Mouse (Mus musculus) lung, embryonic 16.5 days (tissue): Measurements from ENCODE around the gene Mea1. TPM values are rescaled to one million over a fixed set of nuclear protein-coding genes. Genes with fewer than 3 reads are reported as not detected.

Experiments
- ATAC-seq: fragments of 200-750 bp; cut with Nextera tagmentation; 2 replicates; pipeline ENCODE4 v1.8.0; 2017; ENCODE audit warnings: low read depth, mild to moderate bottlenecking, moderate library complexity
- H3K27ac ChIP-seq: fragments of 300-500 bp; sonication (generic); 2 replicates; pipeline ENCODE4 v1.5.1; 2014; ENCODE audit warnings: mild to moderate bottlenecking, control low read depth, low read length
- H3K27me3 ChIP-seq: fragments of 300-500 bp; sonication (generic); 2 replicates; pipeline ENCODE4 v1.6.1; 2014; ENCODE audit warnings: low read depth, low read length, mixed read lengths; ENCODE audit not compliant: control insufficient read depth, insufficient read depth
- H3K36me3 ChIP-seq: fragments of 300-500 bp; sonication (generic); 2 replicates; pipeline ENCODE4 v1.6.1; 2014; ENCODE audit warnings: low read length; ENCODE audit not compliant: control insufficient read depth, insufficient read depth
- H3K4me1 ChIP-seq: fragments of 300-500 bp; sonication (generic); replicated peaks from 2 replicates; pipeline ENCODE4 v1.6.1; 2014; ENCODE audit warnings: low read length, mixed read lengths; ENCODE audit not compliant: control insufficient read depth, insufficient read depth
- H3K4me2 ChIP-seq: fragments of 300-500 bp; sonication (generic); 2 replicates; pipeline ENCODE4 v1.6.1; 2014; ENCODE audit warnings: low read depth, low read length, control low read depth
- H3K4me3 ChIP-seq: fragments of 300-500 bp; sonication (generic); 2 replicates; pipeline ENCODE4 v1.5.1; 2014; ENCODE audit warnings: mild to moderate bottlenecking, low read length, control low read depth
- H3K9ac ChIP-seq: fragments of 300-500 bp; sonication (generic); 2 replicates; pipeline ENCODE4 v1.6.1; 2014; ENCODE audit warnings: low read length, control low read depth
- H3K9me3 ChIP-seq: fragments of 300-500 bp; sonication (generic); 2 replicates; pipeline ENCODE4 v1.6.1; 2016; ENCODE audit warnings: low read length; ENCODE audit not compliant: control insufficient read depth
- WGBS: fragments of 180-500 bp; shearing (Covaris S2); extraction: QIAGEN DNeasy Blood & Tissue Kit; methylation state at CpG from one replicate; pipeline ENCODE4 v1.1.7; 2014; 5-methylcytosine and 5-hydroxymethylcytosine counted together
- polyA plus RNA-seq: library from polyadenylated mRNA; unstranded; fragments of >200 nt; fragmentation: Nextera tagmentation; extraction: Ambion mirVana; gene quantifications from 2 replicates; pipeline ENCODE4 v1.2.1, GENCODE M21; 2015

Gene Mea1
- polyA plus RNA-seq, 1 experiment from 2014 or later: 129 TPM

GRCm38 (mm10) chr17:46680760-46681373, 2.3 kb downstream of the Mea1 start, which contains the start of gene Klhdc3:
Gene Klhdc3 (minus strand): TSS chr17:46680914.
- H3K36me3 ChIP-seq: peaks cover 44% of the 10 kb centered on the region

GRCm38 (mm10) chr17:46681466-46682118, 3.0 kb downstream of the Mea1 start:
- Histone ChIP-seq H3K27me3 (no peaks in the 10 kb centered on the region), H3K36me3 (peaks cover 42% of the 10 kb centered on the region), H3K27ac (peak overlapping the region; percentile 62; the same call in 1 of the 2 replicates), H3K4me3 (peak overlapping the region; percentile 71), H3K4me1 (peaks cover 21% of the 10 kb centered on the region), H3K4me2 (peak overlapping the region; percentile 88), H3K9me3 (no peaks in the 10 kb centered on the region), H3K9ac (peak overlapping the region; percentile 73)
- ATAC-seq: no peak
- 22% methylated on average over 12 of the region's 12 CpGs for WGBS

More at GRCm38 (mm10) chr17:46680760-46681373, 2.3 kb downstream of the Mea1 start, which contains the start of gene Klhdc3:
- Histone ChIP-seq H3K4me2 (peak within 1 kb of the TSS; percentile 88), H3K9me3 (no peaks in the 10 kb centered on the region), H3K4me3 (peak within 1 kb of the TSS; percentile 71), H3K27ac (peak within 1 kb of the TSS; percentile 88), H3K9ac (peak within 1 kb of the TSS; percentile 74), H3K4me1 (peaks cover 21% of the 10 kb centered on the region), H3K27me3 (no peaks in the 10 kb centered on the region)
- peak; percentile 99 for ATAC-seq
- under 1% methylated on average over 49 of the region's 49 CpGs for WGBS

- WGBS: 82% methylated on average over 16 of the region's 16 CpGs
- H3K36me3 ChIP-seq: peaks cover 40% of the 10 kb centered on the region
- no peak for ATAC-seq
Observed at GRCm38 (mm10) chr17:46682654-46683389, 4.2 kb downstream of the Mea1 start.

GRCm38 (mm10) chr17:46685913-46686312, 7.3 kb downstream of the Mea1 start:
- peaks cover 40% of the 10 kb centered on the region for H3K36me3 ChIP-seq
- no peaks in the 10 kb centered on the region for H3K27me3 ChIP-seq
- no peak overlapping the region for H3K4me2 ChIP-seq
- H3K9ac ChIP-seq: no peak overlapping the region
- H3K4me3 ChIP-seq: no peak overlapping the region
- no peaks in the 10 kb centered on the region for H3K9me3 ChIP-seq
- no peak overlapping the region for H3K27ac ChIP-seq
- H3K4me1 ChIP-seq: peaks cover 7% of the 10 kb centered on the region
- 90% methylated on average over 6 of the region's 6 CpGs for whole genome bisulfite sequencing
- ATAC-seq: no peak

More at GRCm38 (mm10) chr17:46682654-46683389, 4.2 kb downstream of the Mea1 start:
- H3K27me3 ChIP-seq: no peaks in the 10 kb centered on the region
- H3K9me3 ChIP-seq: no peaks in the 10 kb centered on the region
- no peak overlapping the region for H3K9ac ChIP-seq
- no peak overlapping the region for H3K4me2 ChIP-seq
- no peak overlapping the region for H3K4me3 ChIP-seq
- H3K4me1 ChIP-seq: peaks cover 21% of the 10 kb centered on the region
- no peak overlapping the region for H3K27ac ChIP-seq

GRCm38 (mm10) chr17:46690665-46691064, 12.1 kb downstream of the Mea1 start:
- Histone ChIP-seq H3K4me3 (no peak overlapping the region), H3K9ac (no peak overlapping the region), H3K36me3 (peaks cover 13% of the 10 kb centered on the region; the same call in 1 of the 2 replicates), H3K27me3 (no peaks in the 10 kb centered on the region), H3K4me1 (no peaks in the 10 kb centered on the region), H3K4me2 (no peak overlapping the region), H3K27ac (no peak overlapping the region), H3K9me3 (no peaks in the 10 kb centered on the region)
- ATAC-seq: no peak
- 82% methylated on average over 12 of the region's 12 CpGs for WGBS

GRCm38 (mm10) chr17:46691390-46691789, 12.8 kb downstream of the Mea1 start:
- no peaks in the 10 kb centered on the region for H3K4me1 ChIP-seq
- H3K27ac ChIP-seq: no peak overlapping the region
- H3K9me3 ChIP-seq: no peaks in the 10 kb centered on the region
- no peaks in the 10 kb centered on the region for H3K27me3 ChIP-seq
- H3K4me3 ChIP-seq: no peak overlapping the region
- no peak overlapping the region for H3K4me2 ChIP-seq
- no peak overlapping the region for H3K9ac ChIP-seq
- ATAC-seq: no peak
- WGBS: 78% methylated on average over 2 of the region's 2 CpGs
- H3K36me3 ChIP-seq: peaks cover 8% of the 10 kb centered on the region; the same call in 1 of the 2 replicates

- ATAC-seq: no peak
- Histone ChIP-seq H3K4me3 (no peak overlapping the region), H3K36me3 (peaks cover under 1% of the 10 kb centered on the region; the same call in 1 of the 2 replicates), H3K27ac (no peak overlapping the region), H3K9ac (no peak overlapping the region), H3K9me3 (no peaks in the 10 kb centered on the region), H3K27me3 (no peaks in the 10 kb centered on the region), H3K4me1 (no peaks in the 10 kb centered on the region), H3K4me2 (no peak overlapping the region)
- 56% methylated on average over 1 of the region's 1 CpGs for WGBS
Observed at GRCm38 (mm10) chr17:46694517-46695063, 16.0 kb downstream of the Mea1 start.

- Histone ChIP-seq H3K27ac (no peak overlapping the region), H3K4me1 (peaks cover 15% of the 10 kb centered on the region), H3K4me3 (no peak overlapping the region), H3K9ac (no peak overlapping the region), H3K4me2 (no peak overlapping the region), H3K27me3 (no peaks in the 10 kb centered on the region), H3K9me3 (no peaks in the 10 kb centered on the region), H3K36me3 (peaks cover 5% of the 10 kb centered on the region; the same call in 1 of the 2 replicates)
- no peak for ATAC-seq
- WGBS: 89% methylated on average over 6 of the region's 6 CpGs
Observed at GRCm38 (mm10) chr17:46698515-46698914, 19.9 kb downstream of the Mea1 start.

- 81% methylated on average over 5 of the region's 5 CpGs for WGBS
- H3K27me3 ChIP-seq: no peaks in the 10 kb centered on the region
- peaks cover 5% of the 10 kb centered on the region; the same call in 1 of the 2 replicates for H3K36me3 ChIP-seq
- H3K4me2 ChIP-seq: no peak overlapping the region
- no peak for ATAC-seq
- no peak overlapping the region for H3K9ac ChIP-seq
- no peaks in the 10 kb centered on the region for H3K9me3 ChIP-seq
- no peak overlapping the region for H3K4me3 ChIP-seq
- no peak overlapping the region for H3K27ac ChIP-seq
- peaks cover 20% of the 10 kb centered on the region for H3K4me1 ChIP-seq
Observed at GRCm38 (mm10) chr17:46699245-46699644, 20.7 kb downstream of the Mea1 start.
